Mouse (Mus musculus) embryonic facial prominence, embryonic 15.5 days (tissue): Measurements from ENCODE around the gene Ces2c. TPM values are rescaled to one million over a fixed set of nuclear protein-coding genes. Genes with fewer than 3 reads are reported as not detected.
"Not testable (repeated sequence)": the region's sequence is repeated elsewhere in the genome, so short reads cannot be mapped to it uniquely, and the experiment has no call there.

Source experiments
- ATAC-seq: fragments of 200-750 bp; cut with Nextera tagmentation; 2 replicates; pipeline ENCODE4 v1.8.0; 2017; ENCODE audit warnings: low read depth, moderate TSS enrichment; ENCODE audit not compliant: insufficient number of reproducible peaks, low FRiP score, low TSS enrichment
- H3K27ac ChIP-seq: fragments of 300-500 bp; sonication (generic); replicated peaks from 2 replicates; pipeline ENCODE4 v1.5.1; 2015; ENCODE audit warnings: mild to moderate bottlenecking, inconsistent platforms
- H3K27me3 ChIP-seq: fragments of 300-500 bp; sonication (generic); 2 replicates; pipeline ENCODE4 v1.6.1; 2015; ENCODE audit warnings: inconsistent platforms
- H3K36me3 ChIP-seq: fragments of 300-500 bp; sonication (generic); 2 replicates; pipeline ENCODE4 v1.6.1; 2015; ENCODE audit warnings: mild to moderate bottlenecking, inconsistent platforms
- H3K4me1 ChIP-seq: fragments of 300-500 bp; sonication (generic); 2 replicates; pipeline ENCODE4 v1.6.1; 2015; ENCODE audit warnings: inconsistent platforms
- H3K4me2 ChIP-seq: fragments of 300-500 bp; sonication (generic); replicated peaks from 2 replicates; pipeline ENCODE4 v1.6.1; 2015; ENCODE audit warnings: mild to moderate bottlenecking, inconsistent platforms
- H3K4me3 ChIP-seq: fragments of 300-500 bp; sonication (generic); replicated peaks from 2 replicates; pipeline ENCODE4 v1.5.1; 2015; ENCODE audit warnings: mild to moderate bottlenecking, inconsistent platforms
- H3K9ac ChIP-seq: fragments of 300-500 bp; sonication (generic); 2 replicates; pipeline ENCODE4 v1.6.1; 2015; ENCODE audit warnings: inconsistent platforms
- H3K9me3 ChIP-seq: fragments of 300-500 bp; sonication (generic); replicated peaks from 2 replicates; pipeline ENCODE4 v1.6.1; 2016; ENCODE audit warnings: inconsistent platforms
- WGBS: fragments of 180-500 bp; shearing (Covaris S2); methylation state at CpG from one replicate; pipeline ENCODE4 v1.1.7; 2015; 5-methylcytosine and 5-hydroxymethylcytosine counted together
- polyA plus RNA-seq: library from polyadenylated mRNA; unstranded; fragments of >200 nt; fragmentation: Nextera tagmentation; extraction: Ambion mirVana; gene quantifications from 2 replicates; pipeline ENCODE4 v1.2.1, GENCODE M21; 2015

Ces2c gene
- polyA plus RNA-seq, result not detected in 2 replicates

DNA sequence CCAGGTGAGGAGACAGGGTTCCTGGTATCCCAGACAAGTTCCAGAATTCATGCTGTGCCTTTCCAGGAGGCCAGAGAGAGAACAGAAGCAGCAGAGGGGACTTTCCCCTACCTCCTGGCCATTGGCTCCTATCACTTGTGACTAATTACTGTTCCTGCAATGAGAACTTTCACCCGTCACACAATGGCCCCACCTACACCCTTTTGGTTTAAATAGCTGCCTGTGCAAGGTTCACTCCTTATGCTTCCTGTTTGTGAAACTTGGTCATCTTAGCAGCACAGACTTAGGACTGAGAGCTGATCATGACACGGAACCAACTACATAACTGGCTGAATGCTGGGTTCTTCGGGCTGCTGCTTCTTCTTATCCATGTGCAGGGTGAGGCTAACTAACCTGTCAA, at the start of gene Ces2c:
Gene Ces2c (plus strand): TSS at position 238 of the 400 bp plus-strand sequence.
- WGBS, result 82% methylated on average over 3 of the region's 3 CpGs
- Histone ChIP-seq H3K27ac (no peak within 1 kb of the TSS), H3K9ac (no peak within 1 kb of the TSS), H3K4me1 (no peaks in the 10 kb centered on the region), H3K4me3 (no peak within 1 kb of the TSS), H3K36me3 (no peaks in the 10 kb centered on the region), H3K4me2 (no peak within 1 kb of the TSS), H3K27me3 (no peaks in the 10 kb centered on the region), H3K9me3 (no peaks in the 10 kb centered on the region)
- no peak for ATAC-seq

DNA sequence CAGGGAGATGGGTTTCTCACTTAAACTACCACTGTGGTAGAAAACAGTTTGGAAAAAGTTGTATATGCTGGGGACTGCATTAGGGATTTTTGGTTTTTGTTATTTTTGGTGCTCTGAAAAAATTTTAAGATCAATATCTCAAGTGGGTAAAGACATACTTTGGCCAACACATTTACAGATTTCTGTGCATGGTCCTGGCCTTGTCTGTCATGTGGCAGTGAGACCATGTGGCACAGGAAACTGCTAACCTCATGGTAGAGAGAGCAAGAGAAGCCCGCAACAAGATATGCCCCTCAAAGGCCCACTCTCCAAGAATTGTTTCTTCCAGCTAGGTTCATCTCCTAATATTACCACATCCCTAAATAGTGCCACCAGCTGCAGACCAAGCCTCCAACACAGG, 47.5 kb upstream of the Ces2c start:
- no peak for ATAC-seq
- H3K4me1 ChIP-seq, result no peaks in the 10 kb centered on the region
- no peaks in the 10 kb centered on the region for H3K9me3 ChIP-seq
- no peak overlapping the region for H3K27ac ChIP-seq
- H3K4me2 ChIP-seq, result no peak overlapping the region
- 84% methylated on average over 1 of the region's 1 CpGs for WGBS
- H3K4me3 ChIP-seq, result no peak overlapping the region
- no peak overlapping the region for H3K9ac ChIP-seq
- no peaks in the 10 kb centered on the region for H3K36me3 ChIP-seq
- no peaks in the 10 kb centered on the region for H3K27me3 ChIP-seq

DNA sequence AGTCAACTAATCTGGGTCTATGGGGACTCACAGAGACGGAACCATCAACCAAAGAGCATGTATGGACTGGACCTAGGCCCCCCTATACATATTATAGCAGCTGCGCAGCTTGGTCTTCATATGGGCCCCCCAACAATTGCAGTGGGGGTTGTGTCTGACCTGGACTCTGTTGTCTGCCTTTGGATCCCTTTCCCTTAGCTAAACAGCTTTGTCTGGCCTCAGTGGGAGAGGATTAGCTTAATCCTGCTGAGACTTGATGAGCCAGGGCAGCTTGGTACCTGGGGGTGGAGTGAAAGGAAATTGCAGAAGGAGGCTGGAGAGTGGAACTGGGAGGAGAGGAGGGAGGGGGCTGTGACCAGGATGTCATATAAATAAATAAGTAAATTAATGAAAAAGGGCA, 40.7 kb upstream of the Ces2c start:
- ATAC-seq, result no peak
- no peaks in the 10 kb centered on the region for H3K9me3 ChIP-seq
- H3K27ac ChIP-seq, result no peak overlapping the region
- H3K4me2 ChIP-seq, result no peak overlapping the region
- no peaks in the 10 kb centered on the region for H3K36me3 ChIP-seq
- H3K9ac ChIP-seq, result no peak overlapping the region
- WGBS, result 21% methylated on average over 2 of the region's 2 CpGs
- H3K27me3 ChIP-seq, result no peaks in the 10 kb centered on the region
- no peaks in the 10 kb centered on the region for H3K4me1 ChIP-seq
- H3K4me3 ChIP-seq, result no peak overlapping the region

DNA sequence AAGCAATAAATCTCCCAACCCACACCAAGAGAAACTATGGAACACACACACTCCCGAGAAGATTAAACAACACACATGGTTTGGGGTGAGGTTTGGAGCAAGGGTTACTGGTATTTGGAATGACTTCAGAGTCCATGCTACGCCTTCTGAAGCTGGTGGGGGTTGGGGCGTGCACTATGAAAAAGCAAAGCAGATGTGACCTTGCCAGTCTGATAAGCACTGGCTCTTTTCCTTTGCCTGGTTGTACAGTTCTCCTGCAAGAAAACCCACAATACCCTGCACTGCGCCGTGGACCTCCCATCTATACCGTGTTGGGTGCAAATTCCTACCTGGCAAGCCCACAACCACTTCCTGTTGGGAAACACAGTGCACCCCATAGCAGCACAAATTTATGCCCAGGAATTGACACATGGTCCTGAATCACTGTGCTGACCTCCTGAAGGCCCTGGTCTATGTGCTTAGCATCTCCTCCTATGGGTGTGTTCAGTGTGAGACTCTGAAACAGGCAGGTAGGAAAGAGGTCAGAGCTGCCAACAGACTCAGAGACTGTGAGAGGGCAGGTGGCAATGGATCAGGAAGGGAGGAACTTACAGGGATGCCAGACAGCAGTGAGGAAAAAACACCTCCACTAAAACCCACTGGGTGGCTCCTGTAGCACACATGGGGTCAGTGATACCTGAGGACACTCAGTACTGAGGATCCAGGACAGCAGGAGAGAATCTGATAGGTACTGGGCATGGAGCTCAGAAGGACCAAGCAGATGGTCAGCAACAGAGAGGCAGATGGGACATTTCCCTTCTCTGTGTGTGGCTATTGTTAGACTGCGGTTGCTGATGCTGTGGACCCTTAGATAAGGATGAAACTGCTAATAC, 38.1 kb upstream of the Ces2c start:
- Histone ChIP-seq H3K9ac (no peak overlapping the region), H3K4me3 (no peak overlapping the region), H3K4me1 (no peaks in the 10 kb centered on the region), H3K9me3 (no peaks in the 10 kb centered on the region), H3K4me2 (no peak overlapping the region), H3K27ac (no peak overlapping the region), H3K36me3 (no peaks in the 10 kb centered on the region), H3K27me3 (no peaks in the 10 kb centered on the region)
- no peak for ATAC-seq
- 69% methylated on average over 7 of the region's 7 CpGs for WGBS

DNA sequence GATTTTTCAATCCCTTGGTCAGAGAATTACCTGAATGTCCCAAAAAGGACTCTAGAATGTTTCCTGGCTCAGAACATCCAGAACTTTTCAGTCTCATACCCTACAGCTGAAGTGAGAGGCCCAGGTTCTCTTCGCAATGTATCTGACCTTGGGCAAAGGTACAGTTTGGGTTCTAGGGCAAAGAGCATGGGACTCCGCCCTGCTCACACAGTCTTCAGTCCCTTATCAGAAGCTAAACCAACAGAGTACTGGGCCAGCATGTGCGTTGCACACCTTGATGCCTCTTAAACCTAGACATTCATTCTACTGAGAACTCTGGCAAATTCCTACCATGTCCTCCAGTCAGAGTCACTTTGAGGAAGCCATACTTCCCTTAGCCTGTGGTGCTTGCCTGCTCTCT, 37.4 kb upstream of the Ces2c start:
- H3K27ac ChIP-seq, result no peak overlapping the region
- no peak for ATAC-seq
- no peaks in the 10 kb centered on the region for H3K9me3 ChIP-seq
- no peaks in the 10 kb centered on the region for H3K4me1 ChIP-seq
- 87% methylated on average over 3 of the region's 3 CpGs for WGBS
- H3K9ac ChIP-seq, result no peak overlapping the region
- H3K27me3 ChIP-seq, result no peaks in the 10 kb centered on the region
- H3K4me2 ChIP-seq, result no peak overlapping the region
- H3K36me3 ChIP-seq, result no peaks in the 10 kb centered on the region
- no peak overlapping the region for H3K4me3 ChIP-seq

DNA sequence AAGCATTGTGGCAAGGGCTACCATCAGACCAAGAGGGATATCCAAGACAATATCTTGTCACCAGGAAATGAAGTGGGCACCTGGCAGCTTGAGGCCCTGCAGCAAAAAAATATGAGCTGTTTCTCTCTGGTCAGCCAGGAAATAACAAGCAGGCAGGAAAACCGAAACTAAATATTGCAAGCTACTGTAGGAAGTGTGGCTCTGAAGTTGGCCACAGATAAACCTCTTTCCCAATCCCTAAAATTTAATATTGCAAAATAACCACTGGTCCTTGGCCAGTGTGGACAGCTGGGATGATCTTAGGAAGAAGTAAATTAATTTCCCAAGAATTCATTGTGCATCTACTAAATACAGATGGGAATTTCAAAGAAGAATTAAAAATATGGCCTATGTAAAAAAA, 20.0 kb upstream of the Ces2c start:
- no peak for ATAC-seq
- H3K4me2 ChIP-seq, result no peak overlapping the region
- no peak overlapping the region for H3K4me3 ChIP-seq
- H3K27ac ChIP-seq, result no peak overlapping the region
- H3K36me3 ChIP-seq, result no peaks in the 10 kb centered on the region
- H3K9ac ChIP-seq, result no peak overlapping the region
- H3K4me1 ChIP-seq, result no peaks in the 10 kb centered on the region
- no peaks in the 10 kb centered on the region for H3K9me3 ChIP-seq
- H3K27me3 ChIP-seq, result no peaks in the 10 kb centered on the region
- WGBS, result 78% methylated on average over 1 of the region's 1 CpGs

DNA sequence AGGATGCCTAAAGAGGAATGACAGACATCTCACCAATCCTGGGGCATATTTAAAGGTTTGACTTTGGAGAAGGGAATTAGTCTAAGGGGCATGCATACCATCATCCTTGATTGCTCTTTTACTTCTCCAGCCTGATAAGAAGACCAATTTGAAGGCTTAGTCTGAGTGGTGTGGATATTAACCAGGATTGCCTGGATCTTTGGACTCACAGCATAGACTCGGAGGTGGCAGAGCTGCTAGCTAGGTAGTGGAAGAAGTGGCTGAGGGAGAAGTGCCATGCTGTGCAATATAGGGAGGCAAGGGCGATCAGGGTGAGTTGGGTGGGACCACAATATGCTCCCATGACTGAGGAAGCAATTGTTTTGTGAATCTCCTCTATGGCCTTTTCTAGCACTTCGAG, 18.6 kb upstream of the Ces2c start:
- Histone ChIP-seq H3K4me3 (no peak overlapping the region), H3K27ac (no peak overlapping the region), H3K4me2 (no peak overlapping the region), H3K36me3 (no peaks in the 10 kb centered on the region), H3K9ac (no peak overlapping the region), H3K27me3 (no peaks in the 10 kb centered on the region), H3K4me1 (no peaks in the 10 kb centered on the region), H3K9me3 (no peaks in the 10 kb centered on the region)
- ATAC-seq, result no peak
- 63% methylated on average over 3 of the region's 3 CpGs for WGBS

DNA sequence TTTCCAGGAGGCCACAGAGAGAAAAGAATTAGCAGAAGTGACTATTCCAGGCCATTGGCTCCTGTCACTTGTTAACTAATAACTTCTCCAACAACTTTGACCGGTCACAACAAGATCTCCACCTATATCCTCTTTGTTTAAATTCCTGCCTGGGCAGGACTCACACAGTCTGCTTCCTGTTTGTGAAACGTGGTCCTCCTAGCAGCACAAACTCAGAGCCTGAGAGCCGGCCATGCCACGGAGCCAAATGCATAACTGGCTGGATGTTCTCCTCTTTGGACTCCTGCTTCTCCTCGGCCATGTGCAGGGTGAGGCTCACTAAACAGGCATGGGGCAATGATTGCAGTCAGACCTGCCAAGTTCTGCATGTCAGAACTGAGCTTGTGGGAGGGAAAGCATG, 15.4 kb upstream of the Ces2c start, which contains the start of gene Ces2b:
Gene Ces2b (plus strand): TSS at position 133 of the 400 bp plus-strand sequence.
- no peak for ATAC-seq
- no peak within 1 kb of the TSS for H3K4me2 ChIP-seq

DNA sequence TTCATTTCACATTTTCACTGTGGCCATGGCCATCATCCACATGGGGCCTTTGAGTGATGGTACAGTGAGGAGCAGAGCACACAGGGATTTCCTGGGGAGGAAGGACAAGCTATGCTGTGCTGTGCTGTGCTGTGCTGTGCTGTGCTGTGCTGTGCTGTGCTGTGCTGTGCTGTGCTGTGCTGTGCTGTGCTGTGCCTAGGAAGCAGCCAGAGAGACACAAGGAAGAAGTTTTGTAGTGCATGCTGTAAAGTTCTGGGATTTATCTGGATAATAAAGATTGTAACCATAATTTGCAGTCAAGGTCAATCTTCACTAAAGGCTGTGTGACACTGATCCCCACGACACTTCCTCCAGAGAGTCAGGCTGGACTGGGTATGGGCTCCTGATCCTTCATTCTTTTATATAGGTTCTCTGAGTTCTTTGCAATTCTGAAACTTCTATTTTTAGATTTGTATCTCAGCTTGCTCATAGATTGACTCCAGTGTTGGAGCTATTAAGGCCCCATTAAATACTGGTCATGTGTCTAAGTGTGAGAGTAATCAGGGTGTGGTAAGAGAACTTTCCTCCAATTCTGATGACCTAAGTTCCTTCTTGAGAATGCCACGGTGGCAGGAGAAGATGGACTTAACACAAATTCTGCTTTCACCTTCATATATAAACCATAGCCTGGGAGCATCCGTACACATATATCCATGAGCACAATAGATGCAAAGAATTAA, 5.3 kb upstream of the Ces2c start:
- no peak overlapping the region for H3K27ac ChIP-seq
- H3K4me3 ChIP-seq, result no peak overlapping the region
- H3K9me3 ChIP-seq, result no peaks in the 10 kb centered on the region
- H3K4me2 ChIP-seq, result no peak overlapping the region
- H3K4me1 ChIP-seq, result no peaks in the 10 kb centered on the region
- WGBS, result 82% methylated on average over 3 of the region's 3 CpGs
- no peak; the same call in 1 of the 2 replicates for ATAC-seq
- no peaks in the 10 kb centered on the region for H3K27me3 ChIP-seq
- no peak overlapping the region for H3K9ac ChIP-seq
- H3K36me3 ChIP-seq, result no peaks in the 10 kb centered on the region

More for the DNA sequence above, 15.4 kb upstream of the Ces2c start, which contains the start of gene Ces2b:
- no peaks in the 10 kb centered on the region for H3K4me1 ChIP-seq
- no peaks in the 10 kb centered on the region for H3K27me3 ChIP-seq
- no peak within 1 kb of the TSS for H3K4me3 ChIP-seq
- H3K9me3 ChIP-seq, result no peaks in the 10 kb centered on the region
- WGBS, result 71% methylated on average over 5 of the region's 5 CpGs
- H3K36me3 ChIP-seq, result no peaks in the 10 kb centered on the region
- no peak within 1 kb of the TSS for H3K27ac ChIP-seq
- no peak within 1 kb of the TSS for H3K9ac ChIP-seq

DNA sequence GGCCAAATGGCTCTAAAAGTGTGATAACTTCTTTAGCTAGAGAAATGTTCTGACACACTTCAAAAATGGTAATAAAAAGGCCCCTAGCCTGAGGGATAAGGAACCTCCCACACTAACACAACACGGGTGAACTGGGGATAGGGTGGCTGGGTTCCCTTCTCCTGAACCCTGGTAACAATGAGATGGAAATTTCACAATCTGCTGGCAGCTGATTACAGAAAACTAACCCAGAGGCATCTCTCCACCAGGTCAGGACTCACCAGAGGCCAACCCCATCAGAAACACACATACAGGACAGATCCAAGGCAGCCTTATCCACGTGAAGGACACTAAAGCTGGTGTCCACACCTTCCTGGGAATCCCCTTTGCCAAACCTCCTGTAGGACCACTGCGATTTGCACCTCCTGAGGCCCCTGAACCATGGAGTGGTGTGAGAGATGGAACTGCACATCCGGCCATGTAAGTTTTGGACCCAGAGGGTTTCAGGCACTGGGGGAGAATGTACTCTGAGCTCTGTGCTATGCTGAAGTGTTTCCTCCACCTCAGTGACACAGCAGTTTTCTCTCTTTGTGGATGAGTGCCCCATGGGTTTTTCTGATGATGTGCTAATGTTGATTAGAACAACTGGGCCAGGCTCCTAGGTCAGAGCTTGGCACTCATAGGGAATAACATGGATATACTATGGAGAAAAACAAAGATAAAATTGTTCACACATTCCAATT, 1.0 kb downstream of the Ces2c start:
- H3K36me3 ChIP-seq, result no peaks in the 10 kb centered on the region
- ATAC-seq, result no peak
- no peak overlapping the region for H3K4me2 ChIP-seq
- H3K9me3 ChIP-seq, result no peaks in the 10 kb centered on the region
- no peak overlapping the region for H3K9ac ChIP-seq
- no peak overlapping the region for H3K4me3 ChIP-seq
- no peaks in the 10 kb centered on the region for H3K4me1 ChIP-seq
- WGBS, result 66% methylated on average over 4 of the region's 4 CpGs
- no peak overlapping the region for H3K27ac ChIP-seq
- H3K27me3 ChIP-seq, result no peaks in the 10 kb centered on the region

DNA sequence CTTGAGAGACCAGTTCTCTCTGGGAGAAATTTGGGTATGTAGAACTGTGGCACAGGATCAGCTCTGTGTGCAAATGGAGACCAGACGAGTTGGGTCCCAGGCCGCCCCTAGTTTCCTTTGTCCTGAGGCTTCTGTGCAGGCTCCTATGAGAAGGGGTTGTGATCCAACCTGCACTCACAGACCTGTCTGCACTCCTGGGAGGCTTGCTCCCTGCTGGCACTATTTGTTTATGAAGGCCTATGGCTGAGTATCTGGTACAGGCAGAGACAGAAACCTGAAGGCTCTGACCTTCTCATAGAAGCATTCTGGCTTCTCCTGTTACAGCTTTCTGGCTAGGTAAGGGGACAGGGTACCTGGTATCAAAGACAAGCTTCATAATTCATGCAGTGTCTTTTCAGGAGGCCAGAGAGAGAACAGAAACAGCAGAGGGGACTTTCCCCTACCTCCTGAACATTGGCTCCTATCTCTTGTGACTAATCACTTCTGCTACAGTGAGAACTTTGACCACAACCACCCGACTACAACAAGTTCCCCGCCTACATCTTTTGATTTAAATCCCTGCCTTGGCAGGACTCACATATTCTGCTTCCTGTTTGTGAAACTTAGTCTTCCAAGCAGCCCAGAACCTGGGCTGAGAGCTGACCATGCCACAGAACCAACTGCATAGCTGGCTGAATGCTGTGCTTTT, 20.1 kb downstream of the Ces2c start:
- ATAC-seq, H3K4me2 ChIP-seq, H3K4me3 ChIP-seq, H3K4me1 ChIP-seq, H3K27ac ChIP-seq, H3K9me3 ChIP-seq, H3K27me3 ChIP-seq, H3K36me3 ChIP-seq, H3K9ac ChIP-seq: not testable (repeated sequence)
- WGBS, result no CpG with 5 or more reads among the region's 4 CpGs
